Mouse (Mus musculus): Measurements from ENCODE around the gene Dkk2. TPM values are rescaled to one million over a fixed set of nuclear protein-coding genes. Genes with fewer than 3 reads are reported as not detected.

Gene Dkk2
- polyA plus RNA-seq, 1 experiment: 0.38 TPM

DNA sequence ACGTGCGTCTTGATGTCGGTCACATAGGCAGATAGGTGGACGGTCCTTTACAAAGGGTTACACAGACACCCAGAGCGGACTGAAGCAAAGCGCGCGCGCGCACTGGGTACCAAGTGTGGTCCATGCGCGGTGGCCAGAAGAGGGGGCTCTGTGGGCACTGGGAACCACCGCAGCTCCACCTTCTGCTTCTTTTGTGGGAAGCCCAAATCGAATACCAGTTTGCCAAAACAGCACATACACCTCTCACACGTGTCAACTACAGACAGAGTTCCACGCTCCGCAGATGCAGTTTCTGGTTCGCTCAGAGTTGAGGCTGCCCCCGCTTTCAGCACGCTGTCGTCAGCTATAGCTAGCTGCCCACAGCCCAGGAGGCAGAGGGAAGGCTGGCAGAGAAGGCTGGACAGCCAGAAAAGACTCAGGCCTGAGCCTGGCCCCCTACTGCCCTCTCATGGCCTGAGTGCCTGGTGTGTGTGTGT lies 2.0 kb downstream of the Dkk2 start:
- Histone ChIP-seq H3K4me1 (replicated peaks; ENCODE audit: control insufficient read depth, insufficient read depth, low read length) (no peaks in the 10 kb centered on the region), H3K27ac (ENCODE audit: control insufficient read depth, insufficient read depth, low read length) (no peak overlapping the region), H3K27me3 (ENCODE audit: control insufficient read depth, insufficient read depth, low read length) (no peaks in the 10 kb centered on the region), H3K4me3 (ENCODE audit: control insufficient read depth, insufficient read depth, low read length) (no peak overlapping the region), H3K36me3 (ENCODE audit: control insufficient read depth, insufficient read depth, low read length) (no peaks in the 10 kb centered on the region)
- TF ChIP-seq CTCF (IDR thresholded peaks at IDR 0.05; ENCODE audit: borderline replicate concordance, control insufficient read depth, extremely low read depth, insufficient read depth, low read length, poor library complexity): no peak
- TF ChIP-seq POLR2A (IDR thresholded peaks at IDR 0.05; ENCODE audit: control insufficient read depth, extremely low read depth, insufficient read depth, low read length, poor library complexity): no peak
- WGBS: 4% methylated on average over 21 of the region's 21 CpGs
- no peak for DNase-seq

DNA sequence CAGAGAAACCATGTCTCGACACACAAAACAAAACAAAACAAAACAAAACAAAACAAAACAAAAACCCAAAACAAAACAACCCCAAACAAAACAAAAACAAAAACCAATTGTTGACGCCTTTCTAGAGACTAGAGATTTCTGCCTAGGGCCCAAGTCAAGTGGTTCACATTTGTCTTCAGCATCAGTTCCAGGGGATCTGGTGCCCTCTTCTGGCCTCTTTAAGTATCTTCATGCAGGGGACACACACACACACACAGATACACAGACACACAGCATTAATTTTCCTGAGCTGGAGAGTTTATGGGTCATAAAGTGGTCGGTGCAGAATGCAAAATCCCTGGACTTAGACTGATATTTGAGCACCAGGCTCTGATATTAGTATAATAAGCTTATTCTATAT lies 7.9 kb downstream of the Dkk2 start:
- 92% methylated on average over 3 of the region's 3 CpGs for WGBS
- TF ChIP-seq CTCF (IDR thresholded peaks at IDR 0.05; ENCODE audit: borderline replicate concordance, control insufficient read depth, extremely low read depth, insufficient read depth, low read length, poor library complexity) (no peak), POLR2A (IDR thresholded peaks at IDR 0.05; ENCODE audit: control insufficient read depth, extremely low read depth, insufficient read depth, low read length, poor library complexity) (no peak)

DNA sequence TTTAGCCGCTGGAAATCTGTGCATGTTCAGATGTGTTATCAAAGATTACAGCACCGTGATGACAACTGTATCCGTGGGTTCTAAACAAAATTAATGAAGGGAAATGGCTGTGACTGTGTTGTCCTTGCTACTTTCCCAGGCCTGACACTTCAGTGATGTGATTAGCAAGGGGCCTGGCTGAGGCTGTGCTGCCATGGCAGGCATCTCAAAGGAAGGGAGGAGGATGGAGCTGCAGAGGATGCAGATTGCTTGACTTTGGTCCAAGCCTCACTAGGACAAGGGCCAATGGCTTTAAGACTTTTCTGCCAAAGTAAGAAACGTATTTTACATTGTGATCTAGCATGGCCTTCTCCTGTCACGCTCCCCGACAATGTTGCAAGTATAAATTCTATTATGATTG lies 11.2 kb downstream of the Dkk2 start:
- WGBS: 82% methylated on average over 6 of the region's 6 CpGs
- DNase-seq: no peak

More for the DNA sequence above, 7.9 kb downstream of the Dkk2 start:
- no peaks in the 10 kb centered on the region for H3K36me3 ChIP-seq (ENCODE audit: control insufficient read depth, insufficient read depth, low read length)
- no peak for DNase-seq
- no peaks in the 10 kb centered on the region for H3K27me3 ChIP-seq (ENCODE audit: control insufficient read depth, insufficient read depth, low read length)
- no peak overlapping the region for H3K27ac ChIP-seq (ENCODE audit: control insufficient read depth, insufficient read depth, low read length)
- H3K4me1 ChIP-seq (replicated peaks; ENCODE audit: control insufficient read depth, insufficient read depth, low read length): no peaks in the 10 kb centered on the region
- no peak overlapping the region for H3K4me3 ChIP-seq (ENCODE audit: control insufficient read depth, insufficient read depth, low read length)

DNA sequence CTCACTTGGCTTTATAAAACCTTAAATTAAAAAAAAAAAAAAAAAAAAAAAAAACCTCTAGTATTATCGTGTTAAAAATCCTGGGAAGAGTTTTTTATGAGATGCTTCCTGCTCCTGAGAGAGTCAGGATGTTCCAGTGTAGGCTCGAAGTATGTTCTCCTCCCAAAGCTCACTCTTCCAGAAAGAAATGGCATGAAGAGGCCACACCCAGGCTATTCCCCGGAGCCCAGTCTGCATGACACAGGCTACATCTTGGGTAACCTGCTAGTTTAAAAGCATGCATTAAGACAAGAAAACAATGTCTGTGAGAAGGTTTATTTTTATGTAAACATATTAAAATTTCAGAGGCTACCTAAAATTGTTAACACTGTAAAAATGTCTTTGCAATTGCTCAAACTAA lies 15.7 kb downstream of the Dkk2 start:
- 76% methylated on average over 3 of the region's 3 CpGs for WGBS
- H3K4me1 ChIP-seq (replicated peaks; ENCODE audit: control insufficient read depth, insufficient read depth, low read length): no peaks in the 10 kb centered on the region
- H3K36me3 ChIP-seq (ENCODE audit: control insufficient read depth, insufficient read depth, low read length): no peaks in the 10 kb centered on the region
- no peak for TF ChIP-seq POLR2A (IDR thresholded peaks at IDR 0.05; ENCODE audit: control insufficient read depth, extremely low read depth, insufficient read depth, low read length, poor library complexity)
- no peak for TF ChIP-seq CTCF (IDR thresholded peaks at IDR 0.05; ENCODE audit: borderline replicate concordance, control insufficient read depth, extremely low read depth, insufficient read depth, low read length, poor library complexity)
- DNase-seq: no peak
- no peaks in the 10 kb centered on the region for H3K27me3 ChIP-seq (ENCODE audit: control insufficient read depth, insufficient read depth, low read length)
- no peak overlapping the region for H3K4me3 ChIP-seq (ENCODE audit: control insufficient read depth, insufficient read depth, low read length)
- H3K27ac ChIP-seq (ENCODE audit: control insufficient read depth, insufficient read depth, low read length): no peak overlapping the region

More for the DNA sequence above, 11.2 kb downstream of the Dkk2 start:
- no peaks in the 10 kb centered on the region for H3K4me1 ChIP-seq (replicated peaks; ENCODE audit: control insufficient read depth, insufficient read depth, low read length)
- TF ChIP-seq POLR2A (IDR thresholded peaks at IDR 0.05; ENCODE audit: control insufficient read depth, extremely low read depth, insufficient read depth, low read length, poor library complexity): no peak
- TF ChIP-seq CTCF (IDR thresholded peaks at IDR 0.05; ENCODE audit: borderline replicate concordance, control insufficient read depth, extremely low read depth, insufficient read depth, low read length, poor library complexity): no peak
- H3K4me3 ChIP-seq (ENCODE audit: control insufficient read depth, insufficient read depth, low read length): no peak overlapping the region
- no peaks in the 10 kb centered on the region for H3K27me3 ChIP-seq (ENCODE audit: control insufficient read depth, insufficient read depth, low read length)
- no peak overlapping the region for H3K27ac ChIP-seq (ENCODE audit: control insufficient read depth, insufficient read depth, low read length)
- H3K36me3 ChIP-seq (ENCODE audit: control insufficient read depth, insufficient read depth, low read length): no peaks in the 10 kb centered on the region

DNA sequence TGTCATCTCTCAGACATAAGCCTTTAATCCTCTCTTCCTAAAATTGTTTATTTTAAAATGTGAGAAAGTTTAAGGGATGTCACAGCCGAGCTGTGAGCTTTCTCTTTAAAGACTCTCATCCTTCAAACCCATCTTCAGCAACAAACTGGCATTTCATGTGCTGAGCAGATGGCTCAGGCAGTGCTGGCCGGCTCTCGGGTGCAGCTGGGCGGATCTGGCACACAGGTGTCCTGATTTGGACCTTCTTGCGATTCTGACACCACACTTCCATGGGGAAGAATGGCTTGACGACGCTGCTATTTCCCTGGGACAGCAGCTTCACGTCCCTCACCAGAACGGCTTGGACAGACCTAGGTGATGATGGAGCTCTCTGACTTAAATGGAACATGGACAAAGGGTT lies 17.9 kb downstream of the Dkk2 start:
- no peaks in the 10 kb centered on the region for H3K27me3 ChIP-seq (ENCODE audit: control insufficient read depth, insufficient read depth, low read length)
- no peak overlapping the region for H3K27ac ChIP-seq (ENCODE audit: control insufficient read depth, insufficient read depth, low read length)
- H3K36me3 ChIP-seq (ENCODE audit: control insufficient read depth, insufficient read depth, low read length): no peaks in the 10 kb centered on the region
- TF ChIP-seq CTCF (IDR thresholded peaks at IDR 0.05; ENCODE audit: borderline replicate concordance, control insufficient read depth, extremely low read depth, insufficient read depth, low read length, poor library complexity): no peak
- TF ChIP-seq POLR2A (IDR thresholded peaks at IDR 0.05; ENCODE audit: control insufficient read depth, extremely low read depth, insufficient read depth, low read length, poor library complexity): no peak
- no peaks in the 10 kb centered on the region for H3K4me1 ChIP-seq (replicated peaks; ENCODE audit: control insufficient read depth, insufficient read depth, low read length)
- 76% methylated on average over 9 of the region's 9 CpGs for WGBS
- H3K4me3 ChIP-seq (ENCODE audit: control insufficient read depth, insufficient read depth, low read length): no peak overlapping the region
- DNase-seq: no peak

DNA sequence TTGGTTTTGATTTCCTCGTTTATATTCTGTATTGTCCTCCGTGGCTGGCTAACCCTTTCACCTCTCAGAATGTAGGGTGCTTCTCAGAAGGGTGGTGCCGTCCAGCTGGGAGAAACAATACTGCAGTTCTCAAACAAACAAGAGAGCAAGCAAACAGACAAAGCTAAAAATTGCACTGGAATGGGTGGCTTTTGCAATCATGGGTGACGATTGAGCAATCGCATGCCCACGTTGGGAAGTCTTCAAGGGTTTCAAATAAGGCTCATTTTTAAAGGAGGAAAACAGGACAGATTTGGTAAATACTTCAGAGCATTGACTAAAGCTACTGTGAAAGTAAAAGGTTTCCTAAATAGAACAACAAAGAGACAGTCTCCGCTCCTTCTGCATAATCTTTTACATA lies 18.4 kb downstream of the Dkk2 start:
- DNase-seq: no peak
- H3K4me3 ChIP-seq (ENCODE audit: control insufficient read depth, insufficient read depth, low read length): no peak overlapping the region
- H3K36me3 ChIP-seq (ENCODE audit: control insufficient read depth, insufficient read depth, low read length): no peaks in the 10 kb centered on the region
- TF ChIP-seq POLR2A (IDR thresholded peaks at IDR 0.05; ENCODE audit: control insufficient read depth, extremely low read depth, insufficient read depth, low read length, poor library complexity) (no peak), CTCF (IDR thresholded peaks at IDR 0.05; ENCODE audit: borderline replicate concordance, control insufficient read depth, extremely low read depth, insufficient read depth, low read length, poor library complexity) (no peak)
- WGBS: 68% methylated on average over 7 of the region's 7 CpGs
- no peak overlapping the region for H3K27ac ChIP-seq (ENCODE audit: control insufficient read depth, insufficient read depth, low read length)
- no peaks in the 10 kb centered on the region for H3K4me1 ChIP-seq (replicated peaks; ENCODE audit: control insufficient read depth, insufficient read depth, low read length)
- no peaks in the 10 kb centered on the region for H3K27me3 ChIP-seq (ENCODE audit: control insufficient read depth, insufficient read depth, low read length)

Data from thymus, adult 2 months (tissue).